Mouse (Mus musculus) frontal cortex, adult 2 months (tissue): Measurements from ENCODE around the gene Itga9. TPM values are rescaled to one million over a fixed set of nuclear protein-coding genes. Genes with fewer than 3 reads are reported as not detected.
"Not testable (repeated sequence)": the region's sequence is repeated elsewhere in the genome, so short reads cannot be mapped to it uniquely, and the experiment has no call there.

Experiments used
- DNase-seq, 2 experiments: peaks; one replicate each; pipeline ENCODE4 v3.0.0; 2022; ENCODE audit warnings: low spot score in 1 of 2; ENCODE audit errors: extremely low spot score in 1 of 2
- polyA plus RNA-seq: library from polyadenylated mRNA; depleted of rRNA; stranded (reverse); fragments of >200 nt; gene quantifications from 2 replicates; pipeline ENCODE4 v1.2.3, GENCODE M21; 2012; rRNA removed

Gene Itga9
- 2.5 and 4.5 TPM in 2 replicates for polyA plus RNA-seq

- DNase-seq = peak in 1 of 2 experiments; percentile 69
Measured at GRCm38 (mm10) chr9:118606148-118606816, at the start of gene Itga9. Itga9 (plus strand) TSS chr9:118606690.

GRCm38 (mm10) chr9:118556951-118557780 is 49.3 kb upstream of the Itga9 start:
- peak; percentile 55 to 66 for DNase-seq

GRCm38 (mm10) chr9:118563356-118563755 is 43.1 kb upstream of the Itga9 start:
- no peak for DNase-seq

- no peak for DNase-seq
Measured at GRCm38 (mm10) chr9:118563866-118564265, 42.6 kb upstream of the Itga9 start.

- DNase-seq = no peak
Measured at GRCm38 (mm10) chr9:118564696-118565095, 41.8 kb upstream of the Itga9 start.

- peak in 1 of 2 experiments; percentile 41 for DNase-seq
Measured at GRCm38 (mm10) chr9:118569328-118569727, 37.2 kb upstream of the Itga9 start.

- DNase-seq = no peak
Measured at GRCm38 (mm10) chr9:118570865-118571264, 35.6 kb upstream of the Itga9 start.

- DNase-seq = no peak
Measured at GRCm38 (mm10) chr9:118571701-118572100, 34.8 kb upstream of the Itga9 start.

- DNase-seq = peak in 1 of 2 experiments; percentile 31
Measured at GRCm38 (mm10) chr9:118574911-118575310, 31.6 kb upstream of the Itga9 start.

GRCm38 (mm10) chr9:118580371-118580770 is 26.1 kb upstream of the Itga9 start:
- DNase-seq = no peak

- DNase-seq = no peak
Measured at GRCm38 (mm10) chr9:118582757-118583156, 23.7 kb upstream of the Itga9 start.

- DNase-seq = no peak
Measured at GRCm38 (mm10) chr9:118584838-118585237, 21.7 kb upstream of the Itga9 start.

GRCm38 (mm10) chr9:118585998-118586397 is 20.5 kb upstream of the Itga9 start:
- DNase-seq = no peak

- DNase-seq = no peak
Measured at GRCm38 (mm10) chr9:118587115-118587514, 19.4 kb upstream of the Itga9 start.

- DNase-seq = peak in 1 of 2 experiments; percentile 47
Measured at GRCm38 (mm10) chr9:118589249-118589648, 17.2 kb upstream of the Itga9 start.

GRCm38 (mm10) chr9:118590230-118590629 is 16.3 kb upstream of the Itga9 start:
- DNase-seq = no peak

GRCm38 (mm10) chr9:118591633-118592032 is 14.9 kb upstream of the Itga9 start:
- no peak for DNase-seq

GRCm38 (mm10) chr9:118592585-118593249 is 13.8 kb upstream of the Itga9 start:
- no peak for DNase-seq

- DNase-seq = no peak
Measured at GRCm38 (mm10) chr9:118593443-118593842, 13.0 kb upstream of the Itga9 start.

- no peak for DNase-seq
Measured at GRCm38 (mm10) chr9:118596767-118597166, 9.7 kb upstream of the Itga9 start.

- DNase-seq = not testable (repeated sequence)
Measured at GRCm38 (mm10) chr9:118600393-118600792, 6.1 kb upstream of the Itga9 start.
